Mouse (Mus musculus): ENCODE measurements around the gene Large1.

GRCm38 (mm10) chr8:73400343-73400742 is 47.0 kb upstream of the Large1 start:
- TF ChIP-seq EP300 (IDR thresholded peaks at IDR 0.05; ENCODE audit: low read depth) (no peak), CTCF (IDR thresholded peaks at IDR 0.05; ENCODE audit: low read depth) (no peak)
